Mouse (Mus musculus) E14TG2a.4 (cell line): ENCODE data around the gene Otub2.

ENCODE experiments used
- CTCF ChIP-seq: conservative IDR thresholded peaks from 2 replicates; pipeline ENCODE4 v1.5.1; 2014; ENCODE audit warnings: low read length
- POU5F1 ChIP-seq: IDR thresholded peaks from 2 replicates; pipeline ENCODE4 v1.6.1; 2014; ENCODE audit warnings: low read length, borderline replicate concordance

GRCm38 (mm10) chr12:103361539-103362307 is 26.8 kb upstream of the Otub2 start:
- TF ChIP-seq CTCF = no peak
- TF ChIP-seq POU5F1 = no peak
